Mouse (Mus musculus): ENCODE results near the gene Igfbp7. TPM values are rescaled to one million over a fixed set of nuclear protein-coding genes. Genes with fewer than 3 reads are reported as not detected.

Gene Igfbp7
- total RNA-seq, 2 experiments from 2014 or later, result 22.4 to 26.5 TPM

GRCm38 (mm10) chr5:77367682-77368081 is 40.2 kb downstream of the Igfbp7 start:
- H3K4me3 ChIP-seq, result no peak overlapping the region
- no peak for TF ChIP-seq CTCF (conservative IDR thresholded peaks at IDR 0.05)
- no peak for DNase-seq (ENCODE audit: low spot score in 2 of 2)
- no peak overlapping the region for H3K27ac ChIP-seq

- Histone ChIP-seq H3K4me3 (no peak overlapping the region), H3K27ac (no peak overlapping the region)
- DNase-seq (ENCODE audit: low spot score in 2 of 2), result no peak
- TF ChIP-seq CTCF (conservative IDR thresholded peaks at IDR 0.05), result no peak
Measured at GRCm38 (mm10) chr5:77367145-77367544, 40.7 kb downstream of the Igfbp7 start.

GRCm38 (mm10) chr5:77366313-77366712 is 41.5 kb downstream of the Igfbp7 start:
- no peak for TF ChIP-seq CTCF (conservative IDR thresholded peaks at IDR 0.05)
- no peak for DNase-seq (ENCODE audit: low spot score in 2 of 2)
- no peak overlapping the region for H3K27ac ChIP-seq
- H3K4me3 ChIP-seq, result no peak overlapping the region

GRCm38 (mm10) chr5:77364443-77365038 is 43.3 kb downstream of the Igfbp7 start:
- Histone ChIP-seq H3K4me3 (no peak overlapping the region), H3K27ac (no peak overlapping the region)
- no peak for TF ChIP-seq CTCF (conservative IDR thresholded peaks at IDR 0.05)
- DNase-seq (ENCODE audit: low spot score in 2 of 2), result no peak

- no peak for DNase-seq (ENCODE audit: low spot score in 2 of 2)
- TF ChIP-seq CTCF (conservative IDR thresholded peaks at IDR 0.05), result no peak
- H3K4me3 ChIP-seq, result no peak overlapping the region
- no peak overlapping the region for H3K27ac ChIP-seq
Measured at GRCm38 (mm10) chr5:77363650-77364049, 44.2 kb downstream of the Igfbp7 start.

- TF ChIP-seq CTCF (conservative IDR thresholded peaks at IDR 0.05), result no peak
- H3K4me3 ChIP-seq, result no peak overlapping the region
Measured at GRCm38 (mm10) chr5:77362120-77362519, 45.7 kb downstream of the Igfbp7 start.

GRCm38 (mm10) chr5:77361006-77361405 is 46.8 kb downstream of the Igfbp7 start:
- no peak overlapping the region for H3K4me3 ChIP-seq
- TF ChIP-seq CTCF (conservative IDR thresholded peaks at IDR 0.05), result no peak
- no peak overlapping the region for H3K27ac ChIP-seq
- DNase-seq (ENCODE audit: low spot score in 2 of 2), result no peak

More at GRCm38 (mm10) chr5:77362120-77362519, 45.7 kb downstream of the Igfbp7 start:
- H3K27ac ChIP-seq, result no peak overlapping the region
- DNase-seq (ENCODE audit: low spot score in 2 of 2), result no peak

- no peak overlapping the region for H3K4me3 ChIP-seq
- DNase-seq (ENCODE audit: low spot score in 2 of 2), result no peak
- no peak overlapping the region for H3K27ac ChIP-seq
- TF ChIP-seq CTCF (conservative IDR thresholded peaks at IDR 0.05), result no peak
Measured at GRCm38 (mm10) chr5:77359971-77360370, 47.9 kb downstream of the Igfbp7 start.

- DNase-seq (ENCODE audit: low spot score in 2 of 2), result no peak
- peak overlapping the region; percentile 52; the same call in 1 of the 2 replicates for H3K4me3 ChIP-seq
- no peak for TF ChIP-seq CTCF (conservative IDR thresholded peaks at IDR 0.05)
- peak overlapping the region; percentile 71; the same call in 1 of the 2 replicates for H3K27ac ChIP-seq
Measured at GRCm38 (mm10) chr5:77358347-77358746, 49.5 kb downstream of the Igfbp7 start.

- no peak for TF ChIP-seq CTCF (conservative IDR thresholded peaks at IDR 0.05)
- H3K27ac ChIP-seq, result peak overlapping the region; percentile 71
Measured at GRCm38 (mm10) chr5:77357405-77358149, 50.3 kb downstream of the Igfbp7 start.

GRCm38 (mm10) chr5:77355307-77356265 is 52.3 kb downstream of the Igfbp7 start:
- no peak overlapping the region for H3K27ac ChIP-seq
- TF ChIP-seq CTCF (conservative IDR thresholded peaks at IDR 0.05), result no peak

More at GRCm38 (mm10) chr5:77357405-77358149, 50.3 kb downstream of the Igfbp7 start:
- DNase-seq (ENCODE audit: low spot score in 2 of 2), result no peak
- peak overlapping the region; percentile 52 for H3K4me3 ChIP-seq

GRCm38 (mm10) chr5:77354361-77354787 is 53.5 kb downstream of the Igfbp7 start:
- Histone ChIP-seq H3K27ac (peak overlapping the region; percentile 21; the same call in 1 of the 2 replicates), H3K4me3 (peak overlapping the region; percentile 40)
- DNase-seq (ENCODE audit: low spot score in 2 of 2), result peak; percentile 84 to 89
- peak; percentile 99 for TF ChIP-seq CTCF (conservative IDR thresholded peaks at IDR 0.05)

More at GRCm38 (mm10) chr5:77355307-77356265, 52.3 kb downstream of the Igfbp7 start:
- no peak for DNase-seq (ENCODE audit: low spot score in 2 of 2)
- H3K4me3 ChIP-seq, result no peak overlapping the region
